Mouse (Mus musculus): ENCODE results near the gene Olfr1367. TPM values are rescaled to one million over a fixed set of nuclear protein-coding genes. Genes with fewer than 3 reads are reported as not detected.

Gene Olfr1367
- polyA plus RNA-seq, 1 experiment from 2014 or later = not detected

GRCm38 (mm10) chr13:21322509-21323375 lies 24.0 kb upstream of the Olfr1367 start:
- Histone ChIP-seq H3K27me3 (ENCODE audit: control insufficient read depth, insufficient read depth, low read length) (no peaks in the 10 kb centered on the region), H3K4me2 (peak overlapping the region; percentile 63), H3K36me3 (ENCODE audit: control insufficient read depth, insufficient read depth, low read length) (no peaks in the 10 kb centered on the region), H3K4me1 (ENCODE audit: control insufficient read depth, insufficient read depth, low read length) (no peaks in the 10 kb centered on the region; the same call in 1 of the 2 replicates), H3K27ac (ENCODE audit: low read depth, low read length) (no peak overlapping the region), H3K4me3 (ENCODE audit: low read depth, low read length) (peak overlapping the region; percentile 46), H3K9me3 (replicated peaks; ENCODE audit: control insufficient read depth, low read length) (no peaks in the 10 kb centered on the region), H3K9ac (ENCODE audit: low read depth, low read length) (no peak overlapping the region)
- ATAC-seq (replicated peaks; ENCODE audit: insufficient number of reproducible peaks, low FRiP score, low TSS enrichment) = no peak
- WGBS (ENCODE audit: insufficient replicate concordance) = 16% methylated on average over 18 of the region's 18 CpGs

GRCm38 (mm10) chr13:21323405-21323804 lies 23.3 kb upstream of the Olfr1367 start:
- Histone ChIP-seq H3K4me3 (ENCODE audit: low read depth, low read length) (peak overlapping the region; percentile 46), H3K4me1 (ENCODE audit: control insufficient read depth, insufficient read depth, low read length) (no peaks in the 10 kb centered on the region; the same call in 1 of the 2 replicates), H3K27ac (ENCODE audit: low read depth, low read length) (no peak overlapping the region), H3K9ac (ENCODE audit: low read depth, low read length) (no peak overlapping the region), H3K27me3 (ENCODE audit: control insufficient read depth, insufficient read depth, low read length) (no peaks in the 10 kb centered on the region), H3K4me2 (peak overlapping the region; percentile 63), H3K9me3 (replicated peaks; ENCODE audit: control insufficient read depth, low read length) (no peaks in the 10 kb centered on the region), H3K36me3 (ENCODE audit: control insufficient read depth, insufficient read depth, low read length) (no peaks in the 10 kb centered on the region)
- ATAC-seq (replicated peaks; ENCODE audit: insufficient number of reproducible peaks, low FRiP score, low TSS enrichment) = no peak
- WGBS (ENCODE audit: insufficient replicate concordance) = 70% methylated on average over 6 of the region's 6 CpGs

GRCm38 (mm10) chr13:21326191-21326590 lies 20.5 kb upstream of the Olfr1367 start:
- Histone ChIP-seq H3K27ac (ENCODE audit: low read depth, low read length) (no peak overlapping the region), H3K9ac (ENCODE audit: low read depth, low read length) (no peak overlapping the region), H3K36me3 (ENCODE audit: control insufficient read depth, insufficient read depth, low read length) (no peaks in the 10 kb centered on the region), H3K27me3 (ENCODE audit: control insufficient read depth, insufficient read depth, low read length) (no peaks in the 10 kb centered on the region), H3K4me3 (ENCODE audit: low read depth, low read length) (peak overlapping the region; percentile 54), H3K4me2 (peak overlapping the region; percentile 65), H3K9me3 (replicated peaks; ENCODE audit: control insufficient read depth, low read length) (no peaks in the 10 kb centered on the region), H3K4me1 (ENCODE audit: control insufficient read depth, insufficient read depth, low read length) (no peaks in the 10 kb centered on the region; the same call in 1 of the 2 replicates)
- WGBS (ENCODE audit: insufficient replicate concordance) = 10% methylated on average over 4 of the region's 4 CpGs
- ATAC-seq (replicated peaks; ENCODE audit: insufficient number of reproducible peaks, low FRiP score, low TSS enrichment) = no peak

GRCm38 (mm10) chr13:21326657-21327211 lies 20.0 kb upstream of the Olfr1367 start:
- 0 out of 2 replicates have a peak, but pooled peaks have one; percentile 49 for ATAC-seq (replicated peaks; ENCODE audit: insufficient number of reproducible peaks, low FRiP score, low TSS enrichment)
- Histone ChIP-seq H3K27me3 (ENCODE audit: control insufficient read depth, insufficient read depth, low read length) (no peaks in the 10 kb centered on the region), H3K27ac (ENCODE audit: low read depth, low read length) (no peak overlapping the region), H3K4me3 (ENCODE audit: low read depth, low read length) (peak overlapping the region; percentile 54), H3K9ac (ENCODE audit: low read depth, low read length) (peak overlapping the region; percentile 60; the same call in 1 of the 2 replicates), H3K9me3 (replicated peaks; ENCODE audit: control insufficient read depth, low read length) (no peaks in the 10 kb centered on the region), H3K36me3 (ENCODE audit: control insufficient read depth, insufficient read depth, low read length) (no peaks in the 10 kb centered on the region), H3K4me2 (peak overlapping the region; percentile 65), H3K4me1 (ENCODE audit: control insufficient read depth, insufficient read depth, low read length) (no peaks in the 10 kb centered on the region; the same call in 1 of the 2 replicates)
- under 1% methylated on average over 24 of the region's 24 CpGs for WGBS (ENCODE audit: insufficient replicate concordance)

GRCm38 (mm10) chr13:21327424-21327823 lies 19.3 kb upstream of the Olfr1367 start:
- no peak for ATAC-seq (replicated peaks; ENCODE audit: insufficient number of reproducible peaks, low FRiP score, low TSS enrichment)
- WGBS (ENCODE audit: insufficient replicate concordance) = under 1% methylated on average over 9 of the region's 9 CpGs
- H3K9me3 ChIP-seq (replicated peaks; ENCODE audit: control insufficient read depth, low read length) = no peaks in the 10 kb centered on the region
- peak overlapping the region; percentile 54 for H3K4me3 ChIP-seq (ENCODE audit: low read depth, low read length)
- no peaks in the 10 kb centered on the region for H3K27me3 ChIP-seq (ENCODE audit: control insufficient read depth, insufficient read depth, low read length)
- peak overlapping the region; percentile 65 for H3K4me2 ChIP-seq
- no peak overlapping the region; the same call in 1 of the 2 replicates for H3K9ac ChIP-seq (ENCODE audit: low read depth, low read length)
- no peaks in the 10 kb centered on the region; the same call in 1 of the 2 replicates for H3K4me1 ChIP-seq (ENCODE audit: control insufficient read depth, insufficient read depth, low read length)
- H3K36me3 ChIP-seq (ENCODE audit: control insufficient read depth, insufficient read depth, low read length) = no peaks in the 10 kb centered on the region
- no peak overlapping the region for H3K27ac ChIP-seq (ENCODE audit: low read depth, low read length)

- H3K4me2 ChIP-seq = no peak overlapping the region
- H3K36me3 ChIP-seq (ENCODE audit: control insufficient read depth, insufficient read depth, low read length) = no peaks in the 10 kb centered on the region
- H3K4me1 ChIP-seq (ENCODE audit: control insufficient read depth, insufficient read depth, low read length) = no peaks in the 10 kb centered on the region
- H3K9ac ChIP-seq (ENCODE audit: low read depth, low read length) = no peak overlapping the region
- no peak overlapping the region for H3K27ac ChIP-seq (ENCODE audit: low read depth, low read length)
- H3K4me3 ChIP-seq (ENCODE audit: low read depth, low read length) = no peak overlapping the region
- H3K27me3 ChIP-seq (ENCODE audit: control insufficient read depth, insufficient read depth, low read length) = no peaks in the 10 kb centered on the region
- no peak for ATAC-seq (replicated peaks; ENCODE audit: insufficient number of reproducible peaks, low FRiP score, low TSS enrichment)
- no peaks in the 10 kb centered on the region for H3K9me3 ChIP-seq (replicated peaks; ENCODE audit: control insufficient read depth, low read length)
Measured at GRCm38 (mm10) chr13:21350593-21350992, 3.9 kb downstream of the Olfr1367 start.

GRCm38 (mm10) chr13:21362621-21363248 lies 16.0 kb downstream of the Olfr1367 start, which contains the start of gene Zscan12:
Zscan12 (plus strand) TSS chr13:21362820.
- peaks cover 3% of the 10 kb centered on the region; the same call in 1 of the 2 replicates for H3K36me3 ChIP-seq (ENCODE audit: control insufficient read depth, insufficient read depth, low read length)
- H3K27ac ChIP-seq (ENCODE audit: low read depth, low read length) = peak within 1 kb of the TSS; percentile 76
- WGBS (ENCODE audit: insufficient replicate concordance) = under 1% methylated on average over 29 of the region's 29 CpGs
- peak within 1 kb of the TSS; percentile 96 for H3K9ac ChIP-seq (ENCODE audit: low read depth, low read length)
- ATAC-seq (replicated peaks; ENCODE audit: insufficient number of reproducible peaks, low FRiP score, low TSS enrichment) = peak; percentile 95
- peaks cover 3% of the 10 kb centered on the region for H3K4me1 ChIP-seq (ENCODE audit: control insufficient read depth, insufficient read depth, low read length)
- peak within 1 kb of the TSS; percentile 68 for H3K4me2 ChIP-seq
- no peaks in the 10 kb centered on the region for H3K27me3 ChIP-seq (ENCODE audit: control insufficient read depth, insufficient read depth, low read length)
- H3K4me3 ChIP-seq (ENCODE audit: low read depth, low read length) = peak within 1 kb of the TSS; percentile 77
- no peaks in the 10 kb centered on the region for H3K9me3 ChIP-seq (replicated peaks; ENCODE audit: control insufficient read depth, low read length)

GRCm38 (mm10) chr13:21363719-21364118 lies 17.0 kb downstream of the Olfr1367 start:
- H3K36me3 ChIP-seq (ENCODE audit: control insufficient read depth, insufficient read depth, low read length) = peaks cover 6% of the 10 kb centered on the region; the same call in 1 of the 2 replicates
- no peak overlapping the region for H3K27ac ChIP-seq (ENCODE audit: low read depth, low read length)
- H3K9me3 ChIP-seq (replicated peaks; ENCODE audit: control insufficient read depth, low read length) = no peaks in the 10 kb centered on the region
- peaks cover 3% of the 10 kb centered on the region for H3K4me1 ChIP-seq (ENCODE audit: control insufficient read depth, insufficient read depth, low read length)
- ATAC-seq (replicated peaks; ENCODE audit: insufficient number of reproducible peaks, low FRiP score, low TSS enrichment) = no peak
- H3K4me3 ChIP-seq (ENCODE audit: low read depth, low read length) = peak overlapping the region; percentile 77
- WGBS (ENCODE audit: insufficient replicate concordance) = 56% methylated on average over 12 of the region's 12 CpGs
- H3K4me2 ChIP-seq = peak overlapping the region; percentile 68
- H3K9ac ChIP-seq (ENCODE audit: low read depth, low read length) = peak overlapping the region; percentile 96
- no peaks in the 10 kb centered on the region for H3K27me3 ChIP-seq (ENCODE audit: control insufficient read depth, insufficient read depth, low read length)

Measured in heart, embryonic 11.5 days (tissue).